Mouse (Mus musculus) MEL-GATA-1-ER (cell line): Measurements from ENCODE around the gene Ptprm.

Experiments
- DNase-seq: peaks from one replicate; pipeline ENCODE4 v3.0.0-alpha.2; 2012; ENCODE audit warnings: low read depth; ENCODE audit errors: extremely low read depth

Gene Ptprm

DNA sequence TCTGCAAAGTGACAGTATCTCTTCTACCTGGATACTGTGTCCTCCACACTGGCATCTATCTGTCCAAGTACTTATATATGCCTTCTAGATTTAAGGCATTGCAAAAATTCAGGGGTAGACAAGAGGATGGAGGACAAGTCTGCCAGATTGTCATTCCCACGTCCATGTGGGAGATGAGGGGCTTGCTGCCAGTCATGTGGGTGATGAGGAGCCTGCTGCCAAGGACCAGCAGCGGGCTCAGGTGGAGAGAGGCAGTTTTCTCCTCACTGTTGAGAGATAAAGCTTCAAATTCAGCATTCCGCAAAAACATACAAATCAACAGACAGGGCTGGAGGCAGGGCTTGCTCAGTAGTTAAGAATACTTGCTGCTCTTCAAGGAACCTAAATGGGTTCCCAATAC is 66.8 kb downstream of the Ptprm start:
- DNase-seq = no peak

DNA sequence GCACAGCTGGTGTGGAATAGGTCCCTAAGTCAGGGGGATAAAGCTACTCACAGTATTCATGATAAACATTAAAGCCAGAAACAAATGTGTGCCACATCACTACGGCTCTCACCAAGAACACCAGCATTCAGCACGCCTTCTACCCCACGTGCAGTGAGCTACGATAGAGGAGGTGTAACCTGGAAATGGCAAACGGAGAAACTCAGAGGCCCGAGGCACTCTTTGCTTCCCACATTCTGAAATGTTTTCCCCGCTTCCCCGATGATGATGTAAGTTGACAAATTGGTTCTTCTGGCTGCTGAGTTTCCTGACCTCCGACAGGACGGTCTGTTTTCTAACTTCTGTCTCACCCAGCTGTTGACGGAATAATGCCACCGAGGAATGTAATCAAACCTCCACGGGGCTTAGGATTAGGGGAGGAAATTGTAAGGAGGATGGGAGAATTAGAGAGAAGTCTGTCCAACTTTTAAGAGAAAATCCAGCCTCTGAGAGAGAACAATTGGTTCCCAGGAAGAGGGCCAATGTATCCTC is 72.6 kb downstream of the Ptprm start:
- no peak for DNase-seq

DNA sequence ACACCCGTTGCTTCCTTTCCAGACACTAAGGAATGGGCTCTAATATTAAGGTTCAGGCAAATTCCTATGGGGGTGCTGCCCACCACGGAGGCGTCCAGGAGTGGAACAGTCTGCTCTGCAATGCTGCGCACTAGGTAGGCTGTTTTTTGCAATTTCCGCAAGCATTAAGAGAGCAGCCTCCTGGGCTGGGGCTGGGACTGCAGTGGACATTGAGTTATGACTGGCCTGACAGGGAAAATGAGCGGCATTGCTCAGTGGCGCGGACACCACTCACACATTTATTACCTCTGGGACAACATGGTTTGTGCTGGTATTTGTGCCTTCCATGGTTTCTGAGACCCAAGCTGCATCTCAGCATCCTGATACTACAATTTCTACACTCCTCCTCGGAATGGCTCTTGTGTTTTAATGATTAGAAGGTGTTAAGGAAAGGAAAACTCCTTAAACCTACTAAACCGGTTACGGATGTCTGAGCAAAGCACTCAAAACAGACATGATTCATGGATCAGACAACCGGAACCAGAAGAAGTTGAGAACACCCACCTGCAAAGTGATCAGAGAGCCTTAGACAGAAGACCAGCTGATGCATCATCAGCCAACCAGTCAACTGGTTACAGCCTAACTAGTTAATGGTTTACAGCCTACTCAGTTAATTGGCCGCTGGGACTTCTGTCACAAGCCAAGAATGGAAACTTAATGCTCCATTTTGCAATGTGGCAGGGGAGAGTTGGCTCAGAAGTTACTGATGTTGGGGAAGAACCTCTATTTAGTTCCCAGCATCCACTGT is 76.9 kb downstream of the Ptprm start:
- no peak for DNase-seq

DNA sequence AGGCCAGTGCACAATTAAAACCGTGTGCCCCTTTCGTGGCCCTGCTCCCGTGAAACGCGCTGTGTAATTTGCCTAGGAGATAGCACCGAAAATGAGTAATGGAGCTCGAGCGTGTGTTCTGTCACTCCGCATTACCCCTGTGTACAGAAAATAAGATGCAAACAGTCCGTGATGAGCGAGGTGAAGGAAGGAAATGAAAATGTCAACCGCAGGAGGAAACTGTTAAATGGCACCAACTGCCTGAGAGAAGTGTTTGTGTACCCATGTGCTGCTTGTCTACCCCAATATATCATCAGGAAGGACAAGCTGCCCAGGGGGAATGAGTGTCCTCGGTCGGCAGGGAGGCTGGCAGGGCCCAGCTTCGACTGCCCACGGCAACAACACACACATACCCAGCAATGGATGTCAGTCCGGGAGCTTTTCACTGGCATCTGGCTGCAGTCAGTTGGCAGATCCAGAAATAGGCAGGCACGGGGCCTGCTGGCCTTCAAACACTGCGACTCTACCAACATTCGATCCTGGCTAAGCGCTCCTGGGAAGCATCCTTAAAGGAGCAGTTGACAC is 79.6 kb downstream of the Ptprm start:
- DNase-seq = no peak

DNA sequence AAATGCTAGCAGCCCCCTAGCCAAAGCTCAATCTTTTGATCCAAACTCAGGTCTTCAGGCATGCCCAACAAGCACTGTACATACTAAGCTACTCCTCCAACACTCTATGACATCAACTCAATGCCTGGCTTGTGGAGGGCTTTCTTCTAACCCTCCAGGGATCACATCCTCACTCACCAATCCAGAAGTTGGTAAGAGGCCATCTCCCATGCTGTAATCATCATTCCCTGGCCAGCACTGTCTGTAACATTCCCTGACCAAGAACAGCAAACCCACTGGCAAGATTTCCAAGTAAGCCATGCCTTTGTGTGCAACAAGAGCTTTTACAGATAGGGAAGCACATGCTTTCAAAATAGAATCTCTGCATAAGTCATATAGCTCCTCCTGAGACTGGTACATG is 81.3 kb downstream of the Ptprm start:
- DNase-seq = no peak

DNA sequence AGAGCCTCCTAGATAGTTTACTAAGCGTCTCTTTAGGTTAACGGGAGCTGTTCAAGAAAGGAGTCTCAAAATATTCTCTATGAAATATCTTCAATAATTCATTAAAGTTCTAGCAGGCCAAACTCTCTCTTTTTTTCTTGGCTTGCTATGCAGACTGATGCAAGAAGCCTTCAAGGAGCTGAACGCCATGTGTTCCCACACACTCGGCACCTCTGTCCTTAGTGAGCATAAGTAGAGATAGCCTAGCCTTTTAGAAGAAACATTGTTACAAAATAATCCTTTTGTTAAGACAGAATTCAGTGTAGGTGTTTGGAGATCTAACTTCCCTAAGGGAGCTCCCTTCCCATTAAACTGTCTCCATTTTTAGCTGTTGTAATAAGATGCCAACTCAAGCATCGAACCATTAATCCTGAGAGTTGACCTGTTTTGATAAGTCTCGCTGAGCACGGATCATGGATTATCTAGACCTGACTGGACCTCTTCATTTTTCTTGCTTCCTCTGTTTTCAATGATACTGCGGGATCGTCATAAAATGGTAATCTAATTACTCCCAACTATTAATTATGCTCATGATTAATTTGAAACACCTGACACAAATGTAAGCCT is 85.7 kb downstream of the Ptprm start:
- no peak for DNase-seq

DNA sequence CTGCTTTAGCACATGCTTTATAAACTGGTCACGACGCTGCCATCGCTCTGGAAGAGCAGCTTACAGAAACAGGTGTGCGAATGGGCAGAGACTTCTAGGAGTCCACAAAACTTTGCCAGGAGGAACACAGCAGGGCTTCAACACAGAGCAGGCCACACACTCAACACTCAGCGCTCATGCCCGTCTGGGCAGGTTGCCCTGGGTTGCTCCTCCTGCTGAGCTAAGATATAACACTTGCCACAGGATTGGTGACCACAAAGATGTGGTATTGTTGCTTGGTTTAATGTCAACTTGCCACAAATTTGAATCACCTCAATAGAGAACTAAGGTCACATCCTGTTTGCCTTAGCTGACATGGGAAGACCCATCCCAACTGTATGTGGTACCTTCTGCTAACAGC is 88.0 kb downstream of the Ptprm start:
- DNase-seq = no peak

DNA sequence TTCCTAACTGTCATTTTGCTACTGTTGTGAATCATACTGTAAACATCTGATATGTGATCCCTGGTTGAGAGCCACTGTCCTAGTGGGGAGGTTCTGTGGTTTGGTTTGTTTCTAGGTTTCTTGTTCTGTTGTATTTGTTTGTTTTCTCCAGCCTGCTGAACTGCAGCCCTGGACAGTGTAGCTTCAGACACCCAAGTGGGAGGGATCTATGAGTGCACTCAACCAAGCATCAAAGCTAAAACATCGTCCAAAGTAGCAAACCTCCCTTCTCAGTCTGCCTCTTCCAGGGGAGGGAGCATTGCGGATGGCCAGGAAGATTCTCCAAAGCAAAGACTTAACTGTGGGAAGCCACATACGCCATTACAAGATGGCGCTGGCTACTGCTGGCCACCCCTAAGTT is 88.7 kb downstream of the Ptprm start:
- no peak for DNase-seq

DNA sequence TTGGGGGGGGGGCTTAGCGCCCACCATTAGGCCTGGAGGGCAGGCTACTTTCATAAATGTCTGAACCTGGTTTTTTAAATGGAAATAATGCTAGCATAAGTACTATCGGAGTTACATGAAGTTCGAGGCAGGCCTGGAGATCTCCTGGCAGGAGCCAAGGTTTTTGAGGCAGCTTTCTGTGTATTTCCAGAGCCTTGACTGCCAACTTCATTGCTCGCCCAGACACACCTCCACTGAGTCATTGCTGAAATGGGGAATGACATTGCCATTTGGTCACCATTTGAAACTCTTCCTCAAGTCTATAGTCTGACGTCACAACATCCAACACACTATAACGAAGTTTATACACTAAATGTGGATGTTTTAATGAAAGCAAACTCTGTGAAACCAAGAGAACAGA is 89.5 kb downstream of the Ptprm start:
- DNase-seq = no peak

DNA sequence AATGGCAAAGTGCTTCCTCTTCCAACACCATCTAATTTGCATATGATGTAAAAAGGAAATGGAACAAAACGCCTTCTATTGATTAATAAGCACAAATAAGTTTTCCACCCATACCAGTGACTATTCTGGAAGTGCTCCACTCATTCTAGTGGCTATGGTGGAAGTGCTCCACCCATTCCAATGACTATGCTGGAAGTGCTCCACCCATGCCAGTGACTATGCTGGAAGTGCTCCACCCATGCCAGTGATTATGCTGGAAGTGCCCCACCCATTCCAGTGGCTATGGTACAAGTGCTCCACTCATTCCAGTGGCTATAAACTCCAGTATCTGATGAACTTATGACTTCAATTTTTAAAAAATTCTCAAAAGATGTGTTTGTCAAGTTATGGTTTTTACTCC is 91.2 kb downstream of the Ptprm start:
- DNase-seq = no peak

DNA sequence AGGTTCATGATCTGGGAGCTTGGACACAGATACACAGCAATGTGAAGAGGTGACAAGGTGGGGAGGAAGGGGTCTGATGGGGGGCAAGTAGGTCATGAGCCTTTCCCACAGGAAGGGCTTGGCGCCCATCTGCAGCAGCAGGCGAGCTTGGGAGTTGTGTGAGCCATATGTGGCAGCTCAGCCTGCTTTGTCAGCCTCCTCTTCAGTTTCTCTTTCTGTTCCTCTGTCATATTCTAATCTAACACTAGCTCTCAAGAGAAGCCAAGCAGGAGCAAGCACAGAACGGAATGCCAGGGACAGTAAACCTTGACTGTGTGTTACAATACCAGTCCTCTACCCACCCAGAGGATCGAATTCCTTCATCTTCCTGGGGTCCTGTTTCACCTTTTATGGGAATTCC is 94.2 kb downstream of the Ptprm start:
- no peak for DNase-seq

DNA sequence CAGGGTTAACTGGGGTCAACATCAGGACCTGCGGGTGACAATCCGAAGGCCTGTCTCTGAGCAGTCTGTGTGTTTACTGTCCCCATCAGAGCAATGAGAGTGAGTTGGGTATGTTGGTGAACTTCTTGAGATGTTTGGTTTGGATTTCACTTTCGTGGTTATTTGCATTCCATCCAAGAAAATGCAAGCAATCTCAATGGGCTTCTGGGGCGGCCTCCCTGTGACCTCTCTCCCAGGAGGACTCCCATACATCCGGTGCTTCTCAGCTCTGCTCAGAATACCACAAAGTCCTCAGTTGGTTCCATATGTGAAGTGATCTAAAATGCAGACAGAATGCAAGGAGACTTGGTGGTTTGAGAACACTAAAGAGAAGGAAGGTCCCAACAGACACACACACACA is 96.5 kb downstream of the Ptprm start:
- DNase-seq = no peak

DNA sequence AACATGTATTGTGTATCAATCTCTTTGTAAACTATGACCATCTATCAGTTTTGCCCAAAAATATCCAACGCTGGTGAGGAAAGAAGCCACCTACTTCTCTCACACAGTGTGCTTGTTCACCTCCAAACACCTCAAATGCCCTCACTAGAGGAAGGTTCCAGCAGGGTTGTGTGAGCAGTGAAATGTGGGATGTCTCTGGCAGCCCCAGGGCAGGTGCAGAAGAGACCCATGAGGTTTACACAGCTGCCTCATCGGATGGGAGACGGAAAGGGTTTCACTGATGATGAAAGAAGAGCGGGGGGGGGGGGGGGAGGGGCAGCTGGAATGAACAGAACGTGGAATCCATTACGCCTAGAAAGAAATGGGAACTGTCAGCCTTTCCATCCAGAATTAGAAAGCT is 98.1 kb downstream of the Ptprm start:
- no peak for DNase-seq

DNA sequence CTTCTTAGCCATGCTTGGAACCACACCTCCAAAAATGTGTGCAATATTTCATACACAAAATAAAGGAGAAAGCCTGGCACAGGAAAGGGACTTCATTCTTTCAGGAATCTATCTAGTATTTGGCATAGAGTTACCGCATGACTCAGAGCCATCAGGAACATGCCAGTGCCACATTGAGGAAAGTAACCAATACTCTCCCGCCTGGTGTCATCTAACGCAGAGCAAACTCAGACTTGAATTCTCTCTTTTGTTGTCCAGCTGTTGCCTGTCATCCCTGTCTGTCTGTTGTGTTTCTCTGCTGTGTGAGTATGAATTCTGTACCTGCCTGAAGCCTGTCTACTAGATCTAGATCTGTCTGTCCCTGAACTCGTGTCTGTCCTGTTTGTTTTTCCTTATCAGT is 100.8 kb downstream of the Ptprm start:
- DNase-seq = no peak

DNA sequence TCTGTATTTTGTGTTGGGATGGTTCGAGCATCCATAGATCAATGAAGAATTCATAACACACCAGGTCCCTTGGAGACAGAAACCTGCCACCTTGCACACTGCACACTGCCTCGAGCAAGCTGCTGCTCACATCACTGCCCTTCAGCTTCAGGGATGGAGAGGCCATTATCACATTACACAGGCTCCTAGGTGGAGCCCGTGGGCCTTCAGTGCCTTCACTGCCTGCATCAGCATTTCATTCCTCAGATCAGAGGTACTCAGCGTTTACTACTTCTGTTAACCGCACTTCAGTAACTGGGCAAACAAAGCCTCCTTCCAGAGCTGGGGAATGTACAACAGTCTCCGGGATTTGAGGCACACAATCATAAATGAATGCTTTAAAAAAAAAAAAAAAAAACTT is 101.3 kb downstream of the Ptprm start:
- no peak for DNase-seq

DNA sequence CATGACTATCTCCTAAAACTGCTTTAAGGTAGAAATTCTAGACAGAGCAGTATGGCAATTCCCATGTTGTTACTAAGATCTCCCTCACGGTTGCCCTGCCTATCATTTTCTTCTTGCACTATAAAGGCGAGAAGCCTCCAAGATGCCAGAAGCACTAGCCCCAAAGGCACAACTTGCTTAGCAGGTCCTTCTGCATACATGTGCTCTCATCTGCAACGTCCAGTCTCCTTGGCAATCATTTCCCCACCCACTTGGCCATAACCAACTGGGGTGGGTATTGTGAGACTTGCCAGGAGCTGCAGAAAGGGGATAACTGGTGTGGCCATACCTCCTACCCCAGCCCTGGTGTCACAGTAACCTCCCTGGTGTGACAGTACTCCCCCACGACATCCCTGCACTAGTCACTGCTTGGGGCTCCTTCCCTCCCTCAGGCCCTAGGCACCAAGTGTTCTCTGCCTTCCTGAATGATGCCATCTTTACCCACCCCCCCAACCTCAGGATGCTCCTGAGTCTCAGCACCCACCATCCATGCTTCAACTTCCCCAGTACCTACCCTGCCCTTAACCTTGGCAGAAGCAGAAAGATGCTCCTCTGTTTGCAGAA is 108.9 kb downstream of the Ptprm start:
- DNase-seq = no peak

DNA sequence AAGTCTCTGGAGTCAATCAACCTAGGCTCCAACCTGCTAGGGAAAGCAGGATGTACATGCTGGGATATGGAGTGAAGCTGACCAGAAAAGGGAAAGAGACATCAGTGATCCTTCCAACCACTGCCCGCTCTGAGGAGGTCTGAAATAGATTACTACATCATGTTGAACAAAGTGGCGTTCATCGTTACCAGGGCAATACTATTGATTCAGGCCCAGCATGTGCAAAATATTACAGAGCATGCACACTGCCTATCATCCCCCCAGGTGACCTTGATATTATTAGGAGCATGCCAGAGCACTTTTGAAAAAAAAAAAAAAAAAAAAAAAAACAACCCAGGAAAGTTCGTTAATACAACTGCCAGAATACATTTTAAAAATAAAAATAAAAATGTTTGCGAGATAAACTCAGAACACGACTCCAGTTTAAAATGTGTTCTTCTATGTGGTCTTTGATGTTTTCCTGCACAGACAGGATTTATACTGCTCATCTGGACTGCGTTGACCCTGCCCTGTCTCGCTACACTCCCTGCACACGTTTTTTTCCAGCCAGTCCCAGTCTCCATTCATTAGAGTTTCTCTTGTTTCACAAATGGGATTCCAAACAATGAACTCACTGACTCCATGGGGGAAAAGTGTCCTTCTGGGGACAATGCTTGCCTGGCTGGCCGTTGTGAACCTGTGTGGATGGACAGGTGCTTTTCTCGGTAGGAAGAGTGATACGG is 111.3 kb downstream of the Ptprm start:
- DNase-seq = no peak

DNA sequence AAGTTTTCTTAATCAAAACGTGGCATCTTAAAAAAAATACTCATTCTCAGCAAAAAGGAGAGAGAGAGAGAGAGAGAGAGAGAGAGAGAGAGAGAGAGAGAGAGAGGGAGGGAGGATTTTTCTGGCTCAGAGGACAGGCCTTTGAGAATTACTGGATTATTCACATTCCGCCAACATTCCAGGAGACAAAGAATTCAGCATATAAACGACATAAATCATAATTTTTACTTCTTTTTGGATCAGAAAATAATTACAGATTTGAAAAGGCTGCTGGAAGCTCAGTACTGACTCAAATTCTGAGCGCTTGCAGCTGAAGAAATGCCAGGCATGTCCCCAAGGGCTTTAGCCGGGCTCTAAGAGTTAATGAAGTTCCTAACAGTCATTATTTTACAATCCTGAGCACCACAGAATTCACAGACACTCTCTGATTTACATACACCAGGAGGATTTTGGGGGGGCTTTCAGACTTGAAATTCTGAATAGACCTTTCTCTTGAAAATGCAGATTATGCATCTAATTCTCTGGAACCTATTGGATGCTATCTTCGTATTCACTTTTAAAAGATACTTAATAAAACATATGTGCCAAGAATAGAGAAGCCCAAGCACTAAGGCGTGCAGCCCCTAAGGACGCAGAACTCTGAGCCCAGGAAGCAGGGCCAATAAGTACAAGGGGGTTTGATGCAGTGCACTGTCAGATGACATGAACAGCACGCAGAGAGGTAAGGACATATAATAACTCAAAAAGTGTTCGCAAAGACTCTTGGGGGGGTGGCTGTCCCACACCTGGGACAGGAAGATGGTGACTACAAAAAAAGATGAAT is 112.1 kb downstream of the Ptprm start:
- DNase-seq = no peak

DNA sequence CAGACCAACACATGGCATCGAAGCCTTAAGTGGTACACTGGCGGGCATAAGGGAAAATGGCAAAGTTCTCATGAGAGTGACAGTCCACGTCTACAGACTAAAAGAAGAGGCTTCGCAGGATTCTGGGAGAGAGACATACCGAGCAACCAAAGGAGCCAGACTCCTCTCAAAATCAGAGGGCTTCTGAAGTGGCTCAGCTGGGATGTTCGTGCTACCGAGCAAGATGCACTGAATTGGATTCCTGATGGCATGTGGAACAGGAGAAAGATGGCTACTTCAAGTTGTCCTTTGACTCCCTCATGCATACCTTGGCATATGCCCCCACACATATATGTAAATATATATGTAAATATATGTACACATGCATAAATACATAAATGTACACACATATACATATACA is 115.4 kb downstream of the Ptprm start:
- DNase-seq = no peak

DNA sequence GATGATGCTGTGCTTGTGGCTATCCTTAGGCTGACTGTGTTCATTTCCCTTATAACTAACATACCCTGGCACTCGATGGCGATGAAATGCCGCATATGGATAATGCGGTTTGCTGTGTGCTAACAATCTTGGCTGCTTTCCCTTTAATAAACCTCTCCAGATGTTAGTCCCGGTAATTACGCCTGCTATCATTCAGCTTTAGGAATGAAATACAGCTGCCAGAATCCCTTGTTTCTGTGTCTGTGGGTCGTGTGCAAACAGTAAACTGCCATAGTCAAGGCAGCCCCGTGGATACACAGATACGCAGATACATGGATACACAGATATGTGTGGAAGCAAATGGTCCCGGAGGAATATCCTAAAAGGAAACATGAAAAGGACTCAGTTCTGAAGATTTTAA is 116.8 kb downstream of the Ptprm start:
- no peak for DNase-seq

DNA sequence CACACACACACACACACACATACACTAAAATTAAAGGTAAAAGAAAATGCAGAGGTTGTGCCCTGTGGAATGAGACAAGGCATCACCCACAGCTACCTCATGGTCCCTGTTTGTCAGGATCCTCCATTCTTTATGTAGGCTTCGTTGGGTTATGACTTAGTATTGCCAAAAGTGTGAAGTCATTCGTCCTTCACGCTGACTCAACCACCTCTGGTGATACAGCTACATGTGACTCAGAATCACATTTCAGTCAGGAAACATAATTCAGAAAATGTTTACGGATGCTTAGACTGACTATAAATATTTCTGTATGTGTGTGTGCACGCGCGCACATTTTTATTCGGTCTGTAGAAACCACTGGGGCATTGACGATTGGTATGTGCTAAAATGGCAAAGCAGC is 121.2 kb downstream of the Ptprm start:
- DNase-seq = no peak
